Mouse (Mus musculus) forelimb bud, embryonic 11.5 days (tissue): ENCODE measurements around the gene Epb41.

Experiments
- DNase-seq: peaks from one replicate; pipeline ENCODE4 v3.0.0-alpha.2; 2012; ENCODE audit warnings: low read depth, low spot score

Epb41 gene

GRCm38 (mm10) chr4:132074933-132075769 is at the start of gene Epb41:
TSS of gene Epb41 (minus strand) at chr4:132075321.
- DNase-seq = peak; percentile 96

- no peak for DNase-seq
Measured at GRCm38 (mm10) chr4:132123166-132123565, 48.0 kb upstream of the Epb41 start.

GRCm38 (mm10) chr4:132121674-132122073 is 46.6 kb upstream of the Epb41 start:
- no peak for DNase-seq

- DNase-seq = no peak
Measured at GRCm38 (mm10) chr4:132119566-132119965, 44.4 kb upstream of the Epb41 start.

- DNase-seq = no peak
Measured at GRCm38 (mm10) chr4:132116315-132116714, 41.2 kb upstream of the Epb41 start.

GRCm38 (mm10) chr4:132113411-132114095 is 38.4 kb upstream of the Epb41 start:
- no peak for DNase-seq

- DNase-seq = no peak
Measured at GRCm38 (mm10) chr4:132111227-132111626, 36.1 kb upstream of the Epb41 start.

GRCm38 (mm10) chr4:132108221-132108620 is 33.1 kb upstream of the Epb41 start:
- DNase-seq = no peak

- no peak for DNase-seq
Measured at GRCm38 (mm10) chr4:132101152-132101551, 26.0 kb upstream of the Epb41 start.

- DNase-seq = no peak
Measured at GRCm38 (mm10) chr4:132099548-132099947, 24.4 kb upstream of the Epb41 start.

GRCm38 (mm10) chr4:132095043-132095442 is 19.9 kb upstream of the Epb41 start:
- no peak for DNase-seq

GRCm38 (mm10) chr4:132093928-132094327 is 18.8 kb upstream of the Epb41 start:
- no peak for DNase-seq

GRCm38 (mm10) chr4:132093136-132093535 is 18.0 kb upstream of the Epb41 start:
- DNase-seq = no peak

GRCm38 (mm10) chr4:132088921-132089320 is 13.8 kb upstream of the Epb41 start:
- DNase-seq = peak; percentile 81

- no peak for DNase-seq
Measured at GRCm38 (mm10) chr4:132085114-132085513, 10.0 kb upstream of the Epb41 start.

- DNase-seq = no peak
Measured at GRCm38 (mm10) chr4:132080492-132080983, 5.4 kb upstream of the Epb41 start.

GRCm38 (mm10) chr4:132079555-132080275 is 4.6 kb upstream of the Epb41 start:
- DNase-seq = peak; percentile 77

GRCm38 (mm10) chr4:132078296-132078714 is 3.2 kb upstream of the Epb41 start:
- no peak for DNase-seq

GRCm38 (mm10) chr4:132077445-132077844 is 2.3 kb upstream of the Epb41 start:
- DNase-seq = no peak

- peak; percentile 12 for DNase-seq
Measured at GRCm38 (mm10) chr4:132076480-132077405, 1.6 kb upstream of the Epb41 start.

GRCm38 (mm10) chr4:132075796-132076195 is 675 bp upstream of the Epb41 start:
- no peak for DNase-seq
